Mouse (Mus musculus): Measurements from ENCODE around the gene Henmt1.

Henmt1 gene

DNA sequence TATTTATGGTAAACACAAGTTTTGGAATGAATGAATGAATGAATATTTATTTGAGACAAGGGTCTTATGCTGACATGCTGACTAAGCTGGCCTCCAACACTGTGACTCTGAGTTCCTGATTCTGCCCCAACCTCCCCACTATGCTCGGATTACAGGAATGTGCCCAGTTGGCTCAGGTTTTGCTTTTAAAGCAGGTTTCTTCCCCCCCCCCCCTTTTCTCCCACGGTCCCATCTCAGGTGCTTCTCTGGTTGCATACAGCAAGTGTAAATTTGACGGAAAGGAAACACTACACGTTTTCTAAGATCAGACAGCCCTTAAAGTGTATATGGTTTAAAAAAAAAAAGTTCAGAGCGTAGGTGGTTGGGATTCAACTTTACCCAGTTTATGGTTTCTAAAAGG, at the start of gene Henmt1:
Gene Henmt1 (plus strand): TSS at position 301 of the 400 bp plus-strand sequence.
- no peak for DNase-seq

DNA sequence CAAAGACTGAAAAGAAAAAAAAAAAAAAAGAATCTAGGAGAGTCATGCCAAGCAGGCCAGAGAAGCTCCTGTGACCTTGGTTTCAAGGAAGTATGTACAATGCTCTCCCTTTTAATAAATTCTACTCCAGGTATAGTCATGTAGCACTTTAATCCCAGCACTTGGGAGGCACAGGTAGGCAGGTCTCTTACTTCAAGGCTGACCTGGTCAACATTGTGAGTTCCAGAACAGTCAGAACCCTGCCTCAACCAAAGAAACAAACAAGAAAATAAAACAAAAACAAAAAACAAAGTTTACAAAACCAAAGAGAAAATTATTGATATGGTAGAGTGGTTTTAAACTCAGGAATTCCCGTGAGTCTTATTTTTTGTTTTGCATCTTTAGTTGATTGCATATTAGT, 49.8 kb upstream of the Henmt1 start, which contains the start of gene Fndc7:
Gene Fndc7 (minus strand): TSS at position 101 of the 400 bp plus-strand sequence.
- DNase-seq = no peak

DNA sequence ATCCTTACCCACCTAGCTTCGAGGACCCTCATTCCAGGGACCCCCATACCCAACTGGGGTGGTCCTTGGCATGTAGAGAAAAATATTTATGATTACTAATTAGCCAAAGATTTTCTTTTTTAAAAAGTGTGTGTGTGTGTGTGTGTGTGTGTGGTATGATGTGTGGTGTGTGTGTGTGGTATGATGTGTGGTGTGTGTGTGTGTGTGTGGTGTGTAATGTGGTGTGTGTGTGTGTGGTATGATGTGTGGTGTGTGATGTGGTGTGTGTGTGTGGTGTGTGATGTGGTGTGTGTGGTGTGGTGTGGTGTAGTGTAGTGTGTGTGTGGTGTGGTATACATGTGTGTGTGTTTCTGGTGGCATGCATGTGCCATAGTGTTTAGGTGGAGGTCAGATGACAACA, 47.6 kb upstream of the Henmt1 start:
- DNase-seq = no peak

DNA sequence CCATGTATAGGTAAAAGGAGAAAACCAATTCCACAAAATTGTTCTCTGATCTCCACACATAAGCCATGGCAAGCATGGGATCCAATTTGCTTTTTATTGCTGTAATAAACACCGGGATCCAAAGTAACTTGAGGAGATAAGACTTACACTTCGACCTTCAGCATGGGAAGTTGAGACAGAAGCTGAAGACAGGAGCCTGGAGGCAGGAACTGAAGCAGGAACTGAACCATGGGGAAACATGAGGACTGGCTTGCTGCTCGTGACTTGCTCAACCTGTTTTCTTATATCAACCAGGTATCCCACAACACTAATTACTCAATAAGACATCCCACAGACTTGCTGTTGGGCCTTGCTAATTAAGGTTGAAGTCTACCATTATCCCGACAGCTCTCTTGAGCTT, 46.8 kb upstream of the Henmt1 start:
- DNase-seq = no peak

DNA sequence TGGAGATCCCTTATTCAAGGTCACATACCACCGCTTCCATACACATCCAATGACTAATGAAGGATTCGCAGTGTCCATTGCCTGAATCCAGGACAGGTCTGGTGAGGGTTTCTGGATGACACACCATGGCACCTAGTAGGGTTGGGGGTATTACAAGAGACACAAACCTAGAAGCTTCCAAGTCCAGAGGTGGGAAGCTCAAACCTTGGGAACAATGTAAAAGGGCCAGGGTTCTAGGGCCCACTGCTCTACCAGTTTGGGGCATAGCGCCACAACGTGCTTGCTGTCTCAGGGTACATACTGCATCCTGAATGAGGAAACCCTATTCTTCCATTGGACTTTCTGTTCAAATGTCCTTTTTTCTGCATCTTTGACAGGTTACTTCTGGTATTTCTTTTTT, 41.0 kb upstream of the Henmt1 start:
- DNase-seq = no peak

DNA sequence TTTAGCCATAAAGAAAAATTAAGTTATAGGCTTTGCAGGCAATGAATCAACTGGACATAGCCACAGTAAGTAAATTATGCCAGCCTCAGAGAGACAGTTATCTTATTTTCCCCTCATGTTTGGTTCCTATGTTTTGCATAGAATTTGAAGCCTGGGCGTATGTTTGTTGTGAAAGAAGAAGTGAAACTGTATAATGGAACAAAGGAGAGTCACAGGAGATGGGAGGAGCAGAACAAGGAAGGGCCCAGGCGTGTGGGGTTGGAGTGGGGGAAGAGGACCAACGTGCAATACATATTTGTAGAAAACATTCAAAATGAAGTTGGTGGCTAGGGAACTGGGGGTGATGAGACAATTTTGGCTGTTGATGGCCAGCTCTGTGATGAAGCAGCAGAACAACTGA, 39.5 kb upstream of the Henmt1 start:
- DNase-seq = no peak

DNA sequence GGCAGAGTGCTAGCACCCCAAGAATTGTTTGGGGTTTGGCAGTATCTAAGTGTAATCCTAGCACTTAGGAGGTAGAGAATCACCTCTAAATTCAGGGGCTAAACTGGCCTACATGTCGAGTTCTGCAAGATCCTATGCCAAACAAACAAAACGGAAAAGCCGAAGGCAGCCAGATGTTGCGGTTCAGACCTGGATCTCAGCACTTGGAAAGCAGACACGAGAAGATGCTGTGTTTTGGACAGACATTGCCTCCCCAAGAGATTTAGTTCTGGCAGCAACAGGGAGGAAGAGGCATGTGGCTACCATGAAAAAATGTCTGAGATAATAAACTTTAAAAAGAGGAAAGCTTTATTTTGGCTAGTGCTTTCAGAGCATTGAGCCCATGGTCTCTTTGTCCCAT, 39.0 kb upstream of the Henmt1 start:
- DNase-seq = no peak

DNA sequence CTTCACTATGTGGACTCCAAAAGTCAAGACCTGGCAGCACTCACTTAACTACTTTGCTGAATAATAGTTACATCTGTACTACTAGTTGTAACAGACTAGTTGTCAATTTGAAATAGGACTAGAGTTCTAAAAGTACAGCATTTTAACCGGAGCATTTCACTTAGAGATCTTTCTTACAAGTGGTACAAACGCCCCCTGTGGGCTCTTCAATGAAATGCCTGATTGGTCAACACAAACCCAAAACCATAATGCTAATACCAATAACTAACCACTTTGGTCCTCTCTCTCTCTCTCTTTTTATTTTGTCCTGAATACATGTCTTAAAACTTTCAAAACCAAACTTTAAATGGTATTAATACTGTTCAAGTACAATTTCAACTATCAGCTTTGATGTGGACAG, 37.6 kb upstream of the Henmt1 start:
- DNase-seq = no peak

DNA sequence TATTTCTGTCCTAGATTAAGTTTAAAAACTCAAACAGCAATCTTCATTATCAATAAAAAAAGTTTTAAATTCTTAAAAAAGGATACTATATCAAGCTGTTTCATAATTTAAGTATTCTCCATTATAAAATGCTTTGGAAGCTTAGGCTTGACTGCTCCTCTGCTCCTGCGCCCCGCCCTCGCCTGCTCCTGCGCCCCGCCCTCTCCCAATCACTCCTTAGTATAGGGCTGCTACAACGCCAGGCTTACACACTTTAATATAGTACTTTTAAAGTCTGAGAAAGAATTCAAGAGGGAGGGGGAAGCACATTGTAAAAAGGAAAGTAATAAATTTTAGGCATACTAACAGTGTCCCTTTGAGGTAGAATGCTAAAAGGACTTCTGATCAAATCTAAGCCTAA, 36.7 kb upstream of the Henmt1 start:
- no peak for DNase-seq

DNA sequence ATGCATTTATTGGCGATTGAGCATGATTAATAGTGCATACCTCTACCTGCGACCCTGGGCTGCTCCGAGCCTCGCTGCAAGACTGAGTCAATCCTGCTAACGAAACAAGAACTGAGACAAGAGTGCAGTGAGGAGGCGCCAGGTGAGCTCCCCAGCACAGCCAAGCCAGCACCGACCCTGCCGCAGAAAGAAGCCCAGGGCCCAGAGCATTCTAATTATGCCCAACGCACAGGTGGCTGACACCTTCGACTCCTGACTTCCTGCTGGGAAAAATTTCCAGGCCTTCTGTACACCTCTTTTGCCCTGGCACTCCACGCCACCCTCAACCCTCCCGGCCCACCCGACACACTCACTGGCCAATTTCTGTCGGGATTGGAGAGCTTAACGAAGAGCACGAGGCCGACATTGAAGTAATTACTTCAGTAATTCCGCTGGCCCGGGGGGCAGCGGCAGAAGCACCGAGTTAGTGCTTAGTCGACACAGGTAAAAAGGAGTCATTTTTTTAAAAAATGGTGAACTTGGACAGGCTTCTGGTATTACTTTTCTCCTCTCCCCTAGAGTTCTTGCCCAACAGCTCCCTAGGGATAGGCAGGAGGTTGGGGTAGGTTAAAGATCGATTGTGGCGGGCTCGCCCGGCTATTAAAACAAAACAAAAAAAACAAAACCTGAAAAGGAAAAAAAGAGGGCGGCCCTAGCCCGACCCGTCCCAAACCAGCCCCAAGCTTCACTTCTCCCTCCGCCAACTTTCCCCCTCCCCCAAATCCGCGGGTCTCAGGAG, 29.2 kb upstream of the Henmt1 start:
- DNase-seq = peak; percentile 62

DNA sequence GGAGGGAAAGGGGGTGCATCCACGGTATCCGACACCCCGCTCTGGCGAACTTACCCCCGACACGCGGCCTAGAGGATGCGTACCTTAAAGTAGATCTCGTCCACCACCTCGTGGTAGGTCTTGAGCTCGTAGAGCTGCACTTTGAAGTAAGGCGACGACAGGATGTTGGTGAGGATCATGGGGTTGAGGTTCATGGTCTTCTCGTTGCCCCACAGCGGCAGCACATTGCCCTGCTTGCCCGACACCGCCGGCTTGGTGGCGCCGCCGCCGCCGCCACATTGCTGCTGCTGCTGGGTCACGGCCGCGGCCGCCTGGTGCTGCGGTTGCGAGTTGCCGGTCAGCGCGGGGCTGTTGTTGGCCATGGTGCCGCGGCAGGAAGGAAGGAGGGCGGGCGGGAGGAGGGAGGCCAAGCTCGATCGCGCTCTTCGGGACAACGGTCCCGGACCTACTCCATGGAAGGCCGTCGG, 28.6 kb upstream of the Henmt1 start:
- DNase-seq = peak; percentile 63

DNA sequence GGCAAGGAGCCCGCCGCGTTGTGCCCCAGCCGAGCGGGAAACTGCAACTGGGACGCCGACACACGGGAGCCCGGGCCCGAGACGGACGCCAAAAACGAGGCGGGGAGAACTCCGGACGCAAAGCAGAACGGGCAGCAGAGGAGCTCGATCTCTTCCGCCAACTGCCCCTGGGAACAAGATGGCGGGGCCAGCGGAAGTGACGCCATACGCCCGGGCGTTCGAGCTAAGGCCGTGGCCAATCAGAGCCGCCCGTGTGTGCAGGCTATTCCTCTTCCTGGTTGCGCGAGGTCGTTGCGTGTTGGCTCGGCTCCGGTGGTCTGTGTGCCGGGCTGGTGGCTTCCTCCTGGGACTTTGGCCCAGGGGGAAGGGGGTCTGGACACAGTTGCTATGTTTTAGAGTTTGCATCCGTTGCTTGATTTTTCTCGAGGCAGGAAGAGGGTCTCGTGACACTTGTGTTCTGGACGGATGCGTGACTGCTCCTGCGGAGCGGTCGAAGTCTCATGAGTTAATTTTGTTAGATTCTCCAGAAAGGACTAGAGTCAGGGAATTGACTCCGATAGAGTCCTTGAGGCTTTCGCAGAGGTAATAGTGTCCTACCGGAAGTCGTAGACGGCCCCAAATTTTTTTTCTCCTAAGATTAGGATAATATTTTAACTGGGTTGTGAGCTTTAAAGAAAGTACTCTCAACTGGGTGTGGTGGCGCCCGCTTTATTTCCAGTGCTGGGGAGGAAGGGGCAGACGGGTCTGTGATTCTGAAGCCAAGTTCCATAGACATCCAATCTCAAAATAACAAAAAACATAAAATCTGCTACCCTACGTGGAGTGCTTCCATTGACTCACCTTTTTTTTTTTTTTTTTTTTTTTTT, 27.9 kb upstream of the Henmt1 start, which contains the start of gene Prpf38b:
Gene Prpf38b (minus strand): TSS at position 180 of the 866 bp plus-strand sequence.
- DNase-seq = peak; percentile 96

DNA sequence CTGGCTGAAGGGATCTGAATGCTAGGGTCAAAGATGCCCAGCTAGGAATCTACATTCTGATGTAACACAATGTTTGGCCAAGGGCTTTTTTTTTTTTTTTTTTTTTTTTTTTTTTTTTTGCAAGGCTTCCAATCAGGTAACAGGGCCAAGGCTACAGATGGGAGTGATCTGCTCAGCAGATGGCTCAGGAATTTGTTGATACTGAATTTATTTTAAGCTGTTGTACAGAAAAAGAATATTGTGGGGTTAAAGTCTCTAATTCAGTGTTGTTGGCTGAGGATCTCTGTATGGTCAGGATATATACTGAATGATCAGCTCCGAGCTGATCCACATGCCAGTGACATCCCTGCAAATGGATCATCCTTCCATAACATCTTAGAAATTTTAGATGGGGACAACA, 23.7 kb upstream of the Henmt1 start:
- no peak for DNase-seq

DNA sequence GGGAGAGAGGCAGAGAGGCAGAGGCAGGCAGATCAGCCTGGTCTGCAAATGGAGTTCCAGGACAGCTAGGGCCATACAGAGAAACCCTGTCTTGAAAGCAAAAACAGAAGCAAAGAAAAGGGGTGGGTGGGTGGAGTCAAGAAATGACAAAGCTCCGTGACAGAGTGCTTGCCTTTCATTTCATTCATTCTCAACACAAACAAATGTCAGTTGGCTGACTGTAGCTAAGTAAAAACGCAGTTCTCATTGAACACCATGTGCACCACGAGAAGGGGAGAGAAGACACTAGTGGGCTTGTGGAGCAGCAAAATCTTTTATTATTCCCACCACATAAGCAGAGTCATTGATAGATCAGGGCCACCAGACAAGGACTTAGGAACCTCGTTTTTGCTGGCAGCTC, 22.8 kb upstream of the Henmt1 start:
- DNase-seq = no peak

DNA sequence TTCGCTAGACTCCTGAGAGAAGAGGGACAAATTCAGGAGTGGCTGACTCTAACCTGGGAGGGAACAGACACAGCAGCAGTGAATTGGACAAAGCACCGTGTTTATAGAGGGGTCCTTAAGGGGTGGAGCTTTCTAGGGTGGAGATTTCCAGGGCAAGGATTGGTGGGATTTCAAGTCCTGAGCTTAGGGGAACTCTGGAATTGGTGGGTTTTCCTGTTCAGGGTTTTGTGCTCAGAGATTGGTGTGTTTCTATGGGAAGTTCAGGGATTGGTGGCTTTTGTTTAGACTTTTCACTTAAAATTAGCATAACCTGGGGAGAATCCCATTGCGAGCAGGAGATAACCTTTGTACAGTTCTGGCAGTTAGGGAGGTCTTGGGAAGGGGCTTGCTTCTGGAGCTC, 21.7 kb upstream of the Henmt1 start:
- DNase-seq = no peak

DNA sequence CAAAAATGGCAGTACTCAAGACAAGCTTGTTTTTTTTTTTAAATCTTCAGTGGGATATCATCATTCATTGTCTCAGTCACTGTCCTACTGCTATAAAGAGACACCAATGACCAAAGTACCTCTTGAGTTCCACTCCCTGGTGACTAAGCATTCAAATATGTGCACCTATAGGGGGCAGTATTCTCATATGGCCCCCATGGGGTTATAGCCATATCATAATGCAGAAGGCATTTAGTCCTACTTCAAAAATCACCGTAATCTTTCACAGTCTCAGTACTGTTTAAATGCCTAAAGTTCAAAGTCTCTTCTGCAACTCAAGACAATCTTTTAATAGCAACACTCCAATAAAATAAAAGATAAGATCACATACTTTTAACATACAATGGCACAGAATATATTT, 20.8 kb upstream of the Henmt1 start:
- DNase-seq = no peak

DNA sequence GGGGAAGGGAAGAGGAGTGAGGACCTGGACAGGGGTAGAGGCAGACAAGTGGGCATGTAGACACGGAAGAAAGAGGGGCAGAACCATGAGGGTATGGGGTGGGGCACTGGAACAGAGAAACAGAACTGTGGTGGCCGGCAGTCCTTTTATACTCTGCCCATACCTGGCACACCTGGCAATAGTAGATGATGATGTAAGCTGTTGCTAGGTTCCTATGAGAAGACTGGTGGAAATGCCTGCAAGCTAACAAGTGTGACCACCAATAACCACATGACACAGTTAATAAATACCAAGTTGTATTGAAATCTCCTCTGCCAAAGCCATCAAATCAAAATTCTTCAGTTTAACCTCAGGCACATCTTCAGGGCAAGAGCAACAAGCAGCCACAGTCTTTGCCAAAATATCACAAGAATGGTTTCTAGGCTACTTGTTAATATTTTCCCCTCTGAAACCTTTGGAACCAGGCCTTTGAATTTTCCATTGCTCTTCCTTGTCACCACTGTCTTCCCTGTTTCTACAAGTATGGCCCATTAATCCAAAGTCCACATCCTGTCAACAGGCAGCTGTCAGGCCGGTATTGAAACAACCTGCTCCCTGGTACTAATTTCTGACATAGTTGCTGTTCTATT, 19.1 kb upstream of the Henmt1 start:
- peak; percentile 93 for DNase-seq

DNA sequence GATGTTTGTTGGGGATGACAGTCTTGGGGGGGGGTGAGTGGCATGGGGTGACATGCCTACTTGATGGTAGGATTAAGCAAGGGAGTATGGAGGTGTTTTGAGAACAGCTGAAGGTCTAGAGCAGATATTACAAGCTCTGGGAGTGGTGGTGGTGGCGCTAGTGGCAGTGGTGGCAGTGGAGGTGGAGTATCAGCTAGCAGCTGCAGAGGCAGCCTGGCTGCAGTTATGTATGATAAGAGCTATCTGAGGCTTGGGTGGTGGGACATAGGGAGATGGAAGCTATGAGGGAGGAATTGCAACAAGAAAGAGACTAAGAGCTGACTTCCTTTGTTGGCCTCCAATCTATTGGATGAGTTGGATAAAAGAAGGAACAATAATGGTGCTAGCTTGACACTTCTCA, 17.9 kb upstream of the Henmt1 start:
- DNase-seq = no peak

DNA sequence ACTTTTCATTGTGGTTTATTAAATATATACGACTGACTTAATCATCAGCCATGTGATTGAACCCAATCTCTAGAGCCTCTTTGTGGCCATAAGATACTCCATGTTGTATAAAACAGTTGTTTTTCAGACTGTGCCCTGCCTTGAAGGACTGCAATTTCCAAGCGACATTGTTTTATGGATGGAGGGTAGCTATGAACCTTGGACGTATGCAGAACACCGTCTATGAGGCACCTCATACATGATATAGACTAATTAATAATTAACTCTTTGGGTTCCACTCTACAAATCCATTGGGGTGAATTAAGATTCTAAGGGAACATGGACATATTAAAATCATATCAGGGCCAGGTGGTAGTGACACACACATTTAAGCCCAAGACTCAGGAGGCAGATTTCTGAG, 14.0 kb upstream of the Henmt1 start:
- DNase-seq = no peak

DNA sequence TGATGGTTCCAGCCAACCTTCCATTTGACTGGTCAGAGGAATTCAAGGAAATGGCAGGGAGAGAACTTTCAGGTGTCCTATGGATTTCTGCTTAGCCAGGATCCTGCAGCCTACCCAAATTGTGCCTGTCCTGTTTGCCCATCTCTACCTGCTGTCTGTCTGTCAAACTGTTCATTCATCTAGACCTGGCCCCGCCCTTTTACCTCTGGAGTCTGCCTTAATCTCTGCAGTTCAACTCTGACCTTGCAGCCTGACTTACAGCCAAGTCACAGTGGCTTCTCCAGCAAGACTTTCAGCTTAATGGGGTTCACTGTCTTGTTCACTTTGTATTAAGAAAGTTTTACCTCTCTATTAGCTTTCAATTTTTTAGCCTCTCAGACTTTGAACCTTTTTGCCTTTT, 13.4 kb upstream of the Henmt1 start:
- no peak for DNase-seq

DNA sequence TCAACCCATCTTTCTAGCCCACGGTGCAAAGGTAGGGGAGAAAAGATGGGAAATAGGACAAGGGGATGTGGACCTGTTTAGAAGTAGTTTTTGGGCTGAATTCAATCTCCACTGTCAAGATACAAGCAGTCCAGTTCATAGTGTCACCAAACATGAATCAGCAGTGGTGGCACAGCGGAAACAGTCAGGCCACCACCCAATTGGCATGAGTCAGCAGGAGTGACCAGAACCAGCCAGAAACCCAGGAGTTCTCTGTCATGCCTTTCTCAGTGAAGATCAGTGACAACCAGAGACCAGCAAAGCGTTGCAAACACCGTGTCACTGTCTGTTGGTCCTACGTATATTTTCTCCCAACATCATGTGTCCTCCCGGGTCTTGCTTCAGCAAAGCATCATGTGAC, 6.1 kb upstream of the Henmt1 start:
- no peak for DNase-seq

DNA sequence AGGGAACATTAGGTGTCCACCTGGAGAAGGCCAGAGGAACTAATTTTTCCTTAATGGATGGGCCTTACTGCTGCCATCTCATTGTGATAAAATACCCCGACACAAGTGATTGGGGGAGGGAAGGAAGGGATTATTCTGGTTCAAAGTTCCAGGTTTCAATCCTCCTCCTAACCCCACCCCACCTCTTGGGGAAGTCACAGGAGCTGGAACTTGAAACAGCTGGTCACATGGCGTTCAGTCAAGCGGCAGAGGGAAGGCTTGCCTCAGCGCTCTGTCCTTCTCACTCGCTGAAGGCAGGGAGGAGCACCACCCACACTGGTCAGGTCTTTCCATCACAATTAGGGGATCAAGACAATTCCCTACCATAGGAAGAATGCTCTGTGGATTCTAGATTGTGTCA, 982 bp upstream of the Henmt1 start:
- DNase-seq = peak; percentile 45

DNA sequence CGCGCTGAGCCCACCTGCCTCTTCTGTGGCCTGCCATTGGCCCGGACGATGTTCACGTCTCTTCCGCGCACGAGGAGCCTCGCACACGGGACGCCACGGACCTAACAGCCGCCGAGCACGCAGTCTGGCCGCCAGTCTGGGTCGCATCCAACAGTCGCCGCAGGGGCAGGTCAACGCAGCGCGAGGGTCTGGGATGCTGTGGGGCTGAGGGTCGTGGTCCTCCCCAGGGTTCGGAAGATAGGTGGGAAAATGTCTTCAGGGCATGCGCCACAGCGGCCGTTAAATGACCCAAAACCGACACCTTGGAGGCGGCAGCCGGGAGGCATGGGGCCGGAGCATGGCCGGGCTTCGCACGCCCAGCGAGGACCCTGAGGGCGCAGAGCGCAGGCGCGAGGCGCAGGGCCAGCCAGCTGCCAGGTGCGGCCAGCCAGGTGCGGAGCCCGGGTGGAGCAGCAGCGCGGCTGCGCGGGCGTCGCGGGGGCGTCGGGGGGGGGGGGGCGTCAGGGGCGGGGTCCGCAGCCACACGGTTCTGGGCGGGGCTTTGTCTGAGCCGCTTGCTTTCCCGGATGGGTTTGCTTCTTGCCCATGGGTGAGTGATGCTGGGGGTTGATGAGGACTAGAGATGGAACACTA, 444 bp downstream of the Henmt1 start, which contains the start of gene Gm9857:
Gene Gm9857 (minus strand): TSS at position 445 of the 633 bp plus-strand sequence.
- no peak for DNase-seq

Data from kidney, adult 9 months (tissue).